In the genomic region with DNA sequence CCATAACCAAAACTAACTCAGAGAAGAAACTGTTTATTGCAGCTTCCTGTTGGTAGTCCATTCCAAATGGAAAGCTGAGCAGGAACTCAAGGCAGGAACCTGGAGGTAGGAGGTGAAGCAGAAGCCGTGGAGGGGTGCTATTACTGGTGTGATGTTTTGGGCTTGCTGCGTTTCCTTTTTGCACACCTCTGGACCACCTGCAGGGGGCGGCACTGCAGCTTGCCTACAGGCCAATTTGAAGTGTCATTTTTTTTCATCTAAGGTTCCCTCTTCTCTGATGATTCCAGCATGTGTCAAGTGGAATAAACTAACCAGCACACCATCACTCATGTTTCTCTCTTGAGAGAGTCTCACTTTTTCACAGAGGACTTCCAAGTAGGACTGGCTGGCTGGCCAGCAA, we compare ENCODE assay signal across 28 mouse cellular contexts.
DNase-seq lines count a peak whose midpoint lies in the region; ATAC-seq and TF ChIP-seq lines count a peak whose summit lies in the region.
"Had no signal": no experiment of that assay in that cellular context is flagged by ENCODE, and none has a peak within 500 bp of the region (broad histone marks: within the 10 kb centered on the region; RNA-seq: fewer than 3 reads in every experiment).

No protein-coding gene starts in this region.

- H3K4me2 ChIP-seq in kidney, postnatal 0 days (ENCODE audit: low read length) = no peak overlapping the region
- H3K4me2 ChIP-seq in lung, embryonic 14.5 days = no peak overlapping the region
- H3K4me2 ChIP-seq: heart, embryonic 13.5 days; hindbrain, embryonic 13.5 days; limb, embryonic 12.5 days; liver, embryonic 15.5 days; neural tube, embryonic 13.5 days had no signal

- no peaks in the 10 kb centered on the region for H3K4me1 ChIP-seq in kidney, postnatal 0 days (replicated peaks; ENCODE audit: insufficient read depth, low read length)
- H3K4me1 ChIP-seq in lung, embryonic 14.5 days (ENCODE audit: insufficient read depth) = no peaks in the 10 kb centered on the region
- H3K4me1 ChIP-seq: heart, embryonic 13.5 days; liver, embryonic 15.5 days; megakaryocyte, embryonic 14.5 days had no signal

- POLR2A ChIA-PET in Patski (lab: Charles Lee) = no interaction called here

- no peak for ATAC-seq in kidney, postnatal 0 days (replicated peaks; ENCODE audit: low FRiP score, low read depth)
- ATAC-seq in lung, embryonic 14.5 days (ENCODE audit: insufficient read depth) = no peak
- no peak for ATAC-seq in Patski

- no peak overlapping the region for H3K4me3 ChIP-seq in gastrocnemius, adult 2 months
- H3K4me3 ChIP-seq in kidney, postnatal 0 days (replicated peaks; ENCODE audit: low read depth, low read length) = no peak overlapping the region
- H3K4me3 ChIP-seq in lung, embryonic 14.5 days (ENCODE audit: low read depth, low read length) = no peak overlapping the region
- H3K4me3 ChIP-seq: embryonic facial prominence, embryonic 10.5 days; heart, embryonic 13.5 days; hindbrain, embryonic 13.5 days; limb, embryonic 12.5 days; liver, embryonic 15.5 days; megakaryocyte, embryonic 14.5 days; myocyte; neural tube, embryonic 13.5 days had no signal

- H3K9ac ChIP-seq in kidney, postnatal 0 days (ENCODE audit: low read depth, low read length) = no peak overlapping the region
- no peak overlapping the region for H3K9ac ChIP-seq in lung, embryonic 14.5 days
- H3K9ac ChIP-seq: heart, embryonic 13.5 days; hindbrain, embryonic 13.5 days; limb, embryonic 12.5 days; liver, embryonic 15.5 days; neural tube, embryonic 13.5 days had no signal

- peak; percentile 65 for TF ChIP-seq CTCF in gastrocnemius, adult 2 months (IDR thresholded peaks at IDR 0.05)
- TF ChIP-seq CTCF in kidney, postnatal 0 days (IDR thresholded peaks at IDR 0.05; ENCODE audit: low read depth) = peak; percentile 22; the same call in 1 of the 2 replicates
- peak; percentile 15; the same call in 1 of the 2 replicates for TF ChIP-seq CTCF in lung, embryonic 14.5 days (IDR thresholded peaks at IDR 0.05; ENCODE audit: low read depth)
- TF ChIP-seq CTCF in Patski (IDR thresholded peaks at IDR 0.05) = peak; percentile 50

- H3K27ac ChIP-seq in gastrocnemius, adult 2 months = no peak overlapping the region
- no peak overlapping the region for H3K27ac ChIP-seq in kidney, postnatal 0 days
- no peak overlapping the region for H3K27ac ChIP-seq in lung, embryonic 14.5 days (ENCODE audit: low read depth)
- H3K27ac ChIP-seq: embryonic facial prominence, embryonic 10.5 days; heart, embryonic 13.5 days; hindbrain, embryonic 13.5 days; limb, embryonic 12.5 days; liver, embryonic 15.5 days; neural tube, embryonic 13.5 days had no signal

- no peaks in the 10 kb centered on the region for H3K36me3 ChIP-seq in kidney, postnatal 0 days (ENCODE audit: insufficient read depth, low read length)
- no peaks in the 10 kb centered on the region for H3K36me3 ChIP-seq in lung, embryonic 14.5 days (ENCODE audit: insufficient read depth)
- H3K36me3 ChIP-seq: embryonic facial prominence, embryonic 10.5 days; heart, embryonic 13.5 days; hindbrain, embryonic 13.5 days; limb, embryonic 12.5 days; liver, embryonic 15.5 days; neural tube, embryonic 13.5 days had no signal

- H3K27me3 ChIP-seq in kidney, postnatal 0 days (ENCODE audit: insufficient read depth, low read length) = no peaks in the 10 kb centered on the region
- no peaks in the 10 kb centered on the region for H3K27me3 ChIP-seq in lung, embryonic 14.5 days (ENCODE audit: insufficient read depth, low read length)
- no peaks in the 10 kb centered on the region for H3K27me3 ChIP-seq in Patski
- H3K27me3 ChIP-seq: CH12.LX; hindbrain, embryonic 13.5 days; liver, embryonic 15.5 days; megakaryocyte, embryonic 14.5 days; neural tube, embryonic 13.5 days had no signal

- in situ Hi-C loops in Patski (cut with MboI; ENCODE audit: low pct_unique_long_range_greater_than_20kb) = no loop called here

- CTCF ChIA-PET in Patski (lab: Charles Lee) = no interaction called here

- intact Hi-C loops in gastrocnemius, adult 2 months (cut with DNase I) = loop anchor here (2.0 kb wide), 1 partner anchor 235 kb away; a partner anchor contains a TSS

- 87% methylated on average over 3 of the region's 3 CpGs for WGBS in kidney, postnatal 0 days
- WGBS in lung, embryonic 14.5 days = 78% methylated on average over 3 of the region's 3 CpGs

- DNase-seq in gastrocnemius, adult 2 months = peak; percentile 49
- DNase-seq in gastrocnemius, adult 8-10 months (ENCODE audit: low spot score in 2 of 2) = no peak
- no peak for DNase-seq in kidney, postnatal 0 days (ENCODE audit: low spot score)
- no peak for DNase-seq in kidney, adult 8-10 months
- DNase-seq in lung, embryonic 14.5 days = no peak
- no peak for DNase-seq in lung, adult 18-20 months
- no peak for DNase-seq in Patski (ENCODE audit: low read depth, low spot score)
- DNase-seq in layer of hippocampus, adult 8-10 months (ENCODE audit: low spot score in 2 of 2) = no peak
- DNase-seq: adrenal gland, postnatal 14 days; B cell, adult 2 months; cerebellum, adult 8-10 months; gastrocnemius, postnatal 10 days; heart, postnatal 14 days; lung, postnatal 36 days; midbrain, embryonic 14.5 days; retina, postnatal 1 day; right cerebral cortex, postnatal 25 days; spleen, adult 18-20 months; thymus, postnatal 14 days had no signal

- no peaks in the 10 kb centered on the region for H3K9me3 ChIP-seq in kidney, postnatal 0 days (replicated peaks; ENCODE audit: low read length)
- no peaks in the 10 kb centered on the region for H3K9me3 ChIP-seq in lung, embryonic 14.5 days (ENCODE audit: low read depth, low read length)
- H3K9me3 ChIP-seq: embryonic facial prominence, embryonic 10.5 days; heart, embryonic 13.5 days; hindbrain, embryonic 13.5 days; liver, embryonic 15.5 days; neural tube, embryonic 13.5 days had no signal

Comparison
In these comparisons a context has a peak if more than half of its experiments do, and no peak if none do; other contexts are left out.
1. CTCF ChIP-seq: peak in every context shown above with its lines; median percentile 65 in gastrocnemius, adult 2 months; 50 in Patski; 22 in kidney, postnatal 0 days; 15 in lung, embryonic 14.5 days.